Mouse (Mus musculus): Measurements from ENCODE around the gene Pate2.

DNA sequence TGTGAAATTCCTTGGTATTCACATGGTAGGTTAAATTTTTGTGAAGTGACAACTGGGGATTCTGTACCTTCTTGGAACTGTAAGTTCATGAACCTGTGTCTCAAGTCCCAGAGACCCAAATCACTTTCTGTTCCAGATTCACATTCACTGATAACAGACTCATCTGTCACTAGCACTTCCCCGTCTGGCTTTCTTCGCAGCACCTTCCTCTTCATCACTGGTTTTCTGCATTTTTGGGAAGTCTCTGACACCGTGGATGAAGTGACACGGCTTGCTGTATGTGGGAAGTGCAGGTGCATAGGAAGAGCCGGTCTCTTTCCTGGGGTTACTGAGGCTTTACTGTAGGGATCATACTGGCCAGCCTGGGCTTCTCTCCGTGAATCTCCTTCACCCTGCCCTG lies 8.5 kb upstream of the Pate2 start:
- no peak for TF ChIP-seq CTCF (IDR thresholded peaks at IDR 0.05 in 2 of 3, conservative IDR thresholded peaks at IDR 0.05 in 1 of 3; ENCODE audit: control insufficient read depth in 1 of 3, insufficient read depth in 1 of 3, low read depth in 2 of 3, low read length in 3 of 3, poor library complexity in 1 of 3, severe bottlenecking in 1 of 3)
- no peak; a peak in 1 of 4 replicates for TF ChIP-seq POLR2A (IDR thresholded peaks at IDR 0.05; ENCODE audit: control insufficient read depth in 1 of 2, insufficient read depth in 1 of 2, low read depth in 1 of 2, low read length in 2 of 2, poor library complexity in 1 of 2)
- TF ChIP-seq GATA1 (IDR thresholded peaks at IDR 0.05; ENCODE audit: low read depth, low read length): no peak
- TF ChIP-seq TCF12 (IDR thresholded peaks at IDR 0.05; ENCODE audit: low read depth, low read length): no peak
- TF ChIP-seq UBTF (IDR thresholded peaks at IDR 0.05; ENCODE audit: borderline replicate concordance, insufficient read depth, low read depth, low read length): no peak
- TF ChIP-seq CHD1 (IDR thresholded peaks at IDR 0.05; ENCODE audit: low read depth, low read length): no peak
- no peak for TF ChIP-seq EP300 (IDR thresholded peaks at IDR 0.05; ENCODE audit: low read depth in 1 of 2, low read length in 2 of 2)
- TF ChIP-seq ETS1 (IDR thresholded peaks at IDR 0.05; ENCODE audit: low read depth, low read length): no peak
- TF ChIP-seq ZKSCAN1 (IDR thresholded peaks at IDR 0.05; ENCODE audit: low read depth, low read length): no peak
- TF ChIP-seq CHD2 (IDR thresholded peaks at IDR 0.05; ENCODE audit: low read length): no peak
- TF ChIP-seq ZNF384 (IDR thresholded peaks at IDR 0.05; ENCODE audit: low read depth, low read length): no peak
